Mouse (Mus musculus): ENCODE measurements around the gene Tecpr1.

Tecpr1 gene

DNA sequence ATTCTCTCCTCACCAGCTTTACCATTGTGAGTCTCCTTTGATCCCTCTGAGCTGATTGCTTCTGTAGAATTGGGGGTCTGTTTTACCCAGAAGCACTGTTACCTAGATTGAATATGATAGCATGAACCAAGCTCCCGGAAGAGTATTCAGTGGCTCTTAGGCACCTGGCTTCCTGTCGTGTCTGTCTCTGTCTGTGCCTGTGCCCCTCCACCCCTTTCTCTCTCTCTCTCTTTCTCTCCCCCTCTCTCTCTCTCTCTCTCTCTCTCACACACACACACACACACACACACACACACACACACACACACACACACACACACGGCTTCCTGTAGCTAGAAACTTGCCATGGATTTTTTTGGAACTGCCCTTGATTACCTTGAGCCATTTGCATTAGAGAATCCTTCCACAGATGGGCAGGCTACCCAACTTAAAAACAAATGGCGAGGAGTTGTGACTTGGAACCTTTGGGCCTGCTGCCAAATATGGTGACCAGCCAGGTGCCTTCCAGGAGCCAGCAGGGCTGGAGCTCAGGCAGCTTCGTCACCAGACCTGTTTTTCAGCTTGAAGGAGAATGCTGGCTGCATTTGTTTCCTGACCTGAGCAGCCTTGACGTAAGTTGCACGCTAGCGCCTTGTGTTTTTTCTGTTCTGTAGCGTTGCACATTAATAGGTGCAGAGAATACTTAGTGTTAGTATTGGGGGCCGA lies 60.5 kb downstream of the Tecpr1 start:
- DNase-seq = no peak

GRCm38 (mm10) chr5:144162080-144162812 lies 61.2 kb downstream of the Tecpr1 start:
- no peak for DNase-seq

GRCm38 (mm10) chr5:144159137-144159536 lies 64.3 kb downstream of the Tecpr1 start:
- no peak for DNase-seq

DNA sequence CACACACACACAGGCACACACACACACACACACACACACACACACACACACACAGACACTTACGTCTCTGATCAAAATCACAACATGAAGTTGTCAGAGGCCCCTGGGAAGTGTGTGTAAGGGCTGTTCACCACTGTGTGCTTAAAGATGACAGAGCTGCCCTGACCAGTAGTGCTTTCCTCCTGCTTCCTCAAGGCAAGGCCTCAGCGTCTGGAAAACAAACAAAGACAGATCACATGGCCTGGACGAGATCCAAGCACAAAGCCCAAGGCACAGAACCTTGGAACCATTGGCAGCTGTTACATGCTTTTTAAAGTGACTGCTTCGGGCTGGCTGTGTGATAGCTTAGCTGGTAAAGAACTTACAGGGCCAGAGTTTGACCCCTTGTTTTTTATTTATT lies 64.8 kb downstream of the Tecpr1 start:
- DNase-seq = no peak

- peak; percentile 78 to 81 for DNase-seq
These were observed 68.9 kb downstream of the Tecpr1 start for GRCm38 (mm10) chr5:144154528-144154927.

DNA sequence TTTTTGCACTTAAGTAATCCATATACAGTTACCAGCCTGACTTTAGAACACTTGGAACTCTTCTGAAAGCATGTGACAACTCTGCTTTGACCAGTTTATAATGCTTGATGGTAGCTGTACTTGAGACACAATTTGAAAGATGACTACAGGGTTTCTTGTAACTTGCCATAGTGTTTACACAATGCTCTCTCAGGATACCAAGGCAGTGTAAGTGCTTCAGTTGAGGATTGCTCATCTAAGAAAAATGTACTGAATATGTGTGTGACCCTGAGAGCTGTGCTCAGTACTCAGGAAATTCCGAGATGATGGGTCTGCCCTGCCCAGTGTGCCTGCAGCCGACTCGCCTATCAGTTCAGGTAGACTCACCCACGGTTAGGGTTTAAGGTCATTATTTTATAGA lies 72.1 kb downstream of the Tecpr1 start:
- no peak for DNase-seq

DNA sequence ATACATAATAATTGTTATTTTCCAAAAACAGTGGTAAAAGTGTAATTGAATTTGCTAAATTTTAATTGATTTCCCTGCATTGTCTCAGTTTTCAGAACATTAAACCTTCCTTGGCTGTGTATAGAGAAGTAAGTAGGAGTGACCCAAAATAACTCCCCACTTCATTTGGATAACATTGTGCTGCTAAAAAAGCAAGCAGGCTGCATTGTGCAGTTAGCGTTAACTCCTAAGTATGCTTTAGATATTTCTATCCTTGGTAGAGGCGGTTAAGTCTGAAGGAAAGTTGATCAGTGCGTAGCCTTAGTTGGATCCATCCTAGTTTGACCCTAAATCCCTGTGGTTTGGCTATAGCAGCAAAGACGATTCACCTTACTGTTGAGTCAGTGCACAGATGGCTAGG lies 73.9 kb downstream of the Tecpr1 start:
- DNase-seq = no peak

DNA sequence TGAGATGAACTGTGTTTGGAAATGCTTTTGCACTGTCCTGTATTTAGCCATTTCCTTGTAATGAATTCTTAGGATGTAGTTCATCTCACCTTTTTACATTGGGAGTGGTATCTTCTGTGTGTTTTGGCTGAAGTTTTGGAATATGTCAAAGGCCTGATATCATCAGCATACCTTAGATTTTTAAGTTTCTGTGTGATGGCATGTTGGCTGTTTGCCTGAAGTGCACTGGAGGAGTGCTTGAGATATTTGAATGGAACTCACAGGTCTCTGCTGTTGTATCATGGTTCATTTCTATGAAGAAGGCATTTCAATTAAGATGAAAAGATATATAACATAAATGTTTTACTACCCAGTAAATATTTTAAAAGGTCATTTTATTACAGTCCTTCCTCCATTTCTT lies 76.5 kb downstream of the Tecpr1 start:
- DNase-seq = no peak

All from B cell, adult 2 months (primary cell).